Mouse (Mus musculus) adrenal gland, postnatal 25 days (tissue): ENCODE measurements at regions not wholly inside any gene's neighbourhood (a gene's known extent, or its start where the extent isn't known, plus 50 kb on each side); places are given as distances from the start of the nearest gene placed in this dataset.
"Not testable (repeated sequence)": the region's sequence is repeated elsewhere in the genome, so short reads cannot be mapped to it uniquely, and the experiment has no call there.

Experiments used
- DNase-seq: peaks from one replicate; pipeline ENCODE4 v3.0.0; 2021; ENCODE audit warnings: mixed read lengths

DNA sequence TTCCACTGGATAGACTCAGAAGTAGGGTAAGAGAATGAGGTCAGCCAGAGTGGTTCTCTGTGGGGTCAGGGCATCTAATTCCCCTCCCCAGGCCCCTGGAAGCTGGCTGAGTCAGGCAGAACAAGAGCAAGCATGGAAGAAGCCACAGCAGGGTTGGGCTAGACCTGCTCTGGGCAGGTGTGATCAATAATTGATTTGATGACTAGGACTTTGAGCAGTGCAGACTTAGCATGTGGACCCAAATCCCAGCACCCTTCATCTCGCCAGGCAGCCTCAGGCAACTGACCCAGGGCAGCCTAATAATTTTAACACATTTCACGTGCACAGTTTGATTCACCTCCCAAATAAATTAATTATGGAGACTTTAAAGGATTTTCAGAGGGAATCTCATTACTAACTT is 67.2 kb downstream of the Qdpr start:
- no peak for DNase-seq

- DNase-seq: no peak
These were observed 71.5 kb downstream of the Qdpr start for GRCm38 (mm10) chr5:45378486-45378885.

DNA sequence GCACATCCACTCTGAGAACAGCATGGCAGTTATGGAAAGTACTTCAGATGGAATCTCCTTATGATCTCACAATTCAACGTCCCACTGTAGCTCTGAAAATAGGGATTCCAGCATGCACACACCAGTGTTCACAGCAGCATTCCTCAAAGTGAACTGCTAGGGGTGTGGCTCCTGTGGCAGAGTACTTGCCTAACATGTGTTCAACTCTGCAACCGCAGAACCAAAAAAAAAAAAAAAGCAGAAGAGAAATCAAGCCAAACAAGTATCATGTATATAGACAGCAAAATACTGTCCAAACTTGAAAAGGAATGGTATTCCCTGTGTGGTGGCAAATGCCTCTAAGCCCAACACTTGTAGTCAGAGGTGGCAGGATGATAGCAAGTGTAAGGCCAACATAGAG is 77.0 kb downstream of the Qdpr start:
- no peak for DNase-seq

DNA sequence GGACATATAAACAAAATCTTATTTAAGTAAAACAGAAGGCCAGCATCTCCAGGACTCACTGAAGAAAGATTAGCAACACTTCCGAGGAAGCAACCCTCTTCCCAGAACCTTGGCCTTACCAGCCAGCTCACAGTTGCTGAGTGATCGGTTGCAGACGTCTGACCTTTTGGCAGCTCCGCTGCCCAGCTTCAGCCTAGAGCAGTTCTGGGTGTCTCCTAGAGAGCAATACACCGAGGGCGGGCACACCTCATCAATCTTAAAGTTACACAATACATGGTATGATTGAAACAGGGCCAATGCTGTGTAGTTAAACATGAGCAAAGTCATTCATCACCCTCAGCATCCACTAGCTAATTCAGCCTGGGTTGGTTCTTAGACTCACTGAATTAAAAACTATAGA is 81.6 kb downstream of the Qdpr start:
- DNase-seq: peak; percentile 12

- no peak for DNase-seq
These were observed 89.8 kb downstream of the Qdpr start for GRCm38 (mm10) chr5:45360189-45360588.

DNA sequence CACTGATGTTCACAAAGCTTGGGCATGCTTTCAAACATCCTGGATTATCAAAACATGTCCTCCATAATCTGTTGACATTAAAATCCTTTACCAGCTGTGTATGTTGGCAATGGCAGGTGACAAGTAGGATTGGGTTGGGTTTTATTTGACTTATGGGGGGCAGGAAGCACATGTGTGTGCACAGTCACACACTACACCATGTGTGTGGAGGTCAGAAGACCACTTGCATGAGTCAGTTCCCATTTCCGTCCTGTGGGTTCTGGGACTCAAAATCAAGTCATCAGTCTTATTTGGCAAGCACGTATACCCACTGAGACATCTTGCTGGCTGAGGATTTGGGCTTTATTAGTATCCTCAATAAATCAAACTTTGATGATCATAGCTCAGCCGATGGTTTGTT is 109.6 kb downstream of the Qdpr start:
- DNase-seq: no peak

GRCm38 (mm10) chr5:45336801-45337200 is 113.2 kb downstream of the Qdpr start:
- no peak for DNase-seq

- DNase-seq: not testable (repeated sequence)
These were observed 125.6 kb downstream of the Qdpr start for GRCm38 (mm10) chr5:45324468-45324867.

DNA sequence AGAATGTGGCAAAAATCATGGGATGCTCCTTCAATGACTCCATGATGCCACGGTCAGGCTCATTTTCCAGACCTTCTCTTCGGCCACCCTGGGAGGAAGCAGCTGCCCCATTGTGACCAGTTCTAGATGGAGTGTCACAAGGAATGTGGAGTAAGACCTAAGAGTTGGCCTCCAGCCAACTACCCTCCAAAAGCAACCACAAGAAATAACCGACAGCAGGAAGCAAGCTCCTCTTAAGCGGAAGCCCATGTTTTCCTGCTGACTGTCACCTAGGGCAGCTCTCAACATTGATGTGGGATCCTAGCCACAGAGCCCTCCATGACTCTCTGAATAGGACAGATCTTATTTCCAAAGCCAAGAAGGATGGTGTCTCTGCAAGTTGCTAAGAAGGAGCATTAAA is 126.5 kb downstream of the Qdpr start:
- DNase-seq: peak; percentile 5

DNA sequence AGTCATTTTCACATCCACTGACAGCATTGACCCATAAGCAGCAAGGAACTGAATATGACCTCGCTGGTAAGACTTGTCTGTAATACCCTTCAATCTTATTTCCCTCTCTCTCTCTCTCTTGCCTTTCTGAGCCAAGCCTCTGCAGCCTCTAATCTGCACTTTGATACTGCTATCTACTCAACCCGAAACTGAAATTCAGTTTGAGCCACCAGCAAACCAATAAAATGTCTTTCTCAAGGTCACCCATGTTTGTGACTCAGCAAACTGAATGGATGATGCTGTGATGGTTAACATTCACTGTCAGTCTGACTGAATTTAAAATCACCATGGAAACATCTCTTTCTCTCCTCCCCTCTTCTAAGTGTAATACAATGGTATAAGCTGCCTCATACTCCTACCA is 132.0 kb downstream of the Qdpr start:
- no peak for DNase-seq

DNA sequence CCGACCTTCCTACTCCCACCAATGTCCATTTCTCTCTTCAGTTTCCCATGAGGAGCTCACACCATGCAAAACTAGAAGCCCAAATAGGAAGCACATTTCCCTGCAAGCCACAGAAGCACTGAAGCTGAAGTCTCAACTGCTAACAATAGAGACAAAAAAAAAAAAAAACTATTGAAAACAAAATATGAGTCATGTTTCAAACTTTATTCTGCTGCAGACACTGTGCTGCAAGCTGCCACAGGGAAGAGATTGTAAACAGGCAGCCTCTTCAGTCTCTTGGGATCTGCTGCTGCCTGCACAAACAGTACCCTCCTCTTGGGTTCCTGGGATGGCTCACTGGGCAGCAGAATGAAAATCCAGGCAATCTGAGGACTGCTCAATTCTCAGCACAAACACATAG is 148.9 kb downstream of the Qdpr start:
- DNase-seq: no peak

DNA sequence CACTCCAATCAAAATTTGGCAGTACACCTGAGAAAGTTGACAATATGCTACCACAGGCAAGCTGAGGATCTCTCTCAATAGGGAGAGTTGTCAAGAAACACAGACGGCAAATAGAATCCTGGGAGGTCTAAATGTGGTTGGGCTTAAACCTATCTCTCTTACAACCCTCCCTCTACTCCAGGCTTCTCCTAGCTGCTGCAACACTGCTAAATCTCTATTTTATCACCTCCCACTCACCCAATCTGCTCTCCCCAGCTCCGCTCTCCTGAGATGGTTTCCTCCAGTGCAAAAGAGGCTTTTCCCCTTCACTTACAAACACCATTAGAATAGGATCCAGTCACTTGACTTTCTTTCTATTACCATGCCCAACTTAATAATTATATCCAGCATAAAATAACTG is 151.2 kb downstream of the Qdpr start:
- no peak for DNase-seq

GRCm38 (mm10) chr5:45295134-45295533 is 154.9 kb downstream of the Qdpr start:
- DNase-seq: no peak

GRCm38 (mm10) chr5:45292833-45293546 is 157.0 kb downstream of the Qdpr start:
- DNase-seq: no peak

- DNase-seq: peak; percentile 51
These were observed 157.7 kb downstream of the Qdpr start for GRCm38 (mm10) chr5:45292383-45292782.

GRCm38 (mm10) chr5:45291752-45292151 is 158.3 kb downstream of the Qdpr start:
- no peak for DNase-seq

DNA sequence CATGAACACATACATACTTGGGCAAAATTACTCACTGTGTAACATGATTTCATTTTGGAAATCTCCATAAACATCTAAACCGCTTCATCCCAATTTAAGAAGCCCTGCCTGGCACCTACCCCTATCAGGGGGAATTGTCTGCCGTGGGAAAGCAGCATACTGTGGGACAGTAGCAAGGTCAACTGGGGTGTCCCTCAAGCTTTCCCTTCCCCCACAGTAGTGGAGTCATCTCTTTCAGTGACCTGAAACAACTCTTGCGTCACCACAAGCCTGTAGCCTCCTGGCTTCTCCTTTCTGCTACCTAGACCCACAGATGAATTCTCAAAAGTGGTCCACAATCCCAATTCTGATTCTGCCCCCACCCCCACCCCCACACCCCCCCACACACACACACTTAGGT is 158.8 kb downstream of the Qdpr start:
- no peak for DNase-seq

GRCm38 (mm10) chr5:45286454-45286853 is 163.6 kb downstream of the Qdpr start:
- no peak for DNase-seq

GRCm38 (mm10) chr5:45284680-45285079 is 165.4 kb downstream of the Qdpr start:
- no peak for DNase-seq

GRCm38 (mm10) chr5:45283908-45284415 is 166.1 kb downstream of the Qdpr start:
- DNase-seq: no peak

DNA sequence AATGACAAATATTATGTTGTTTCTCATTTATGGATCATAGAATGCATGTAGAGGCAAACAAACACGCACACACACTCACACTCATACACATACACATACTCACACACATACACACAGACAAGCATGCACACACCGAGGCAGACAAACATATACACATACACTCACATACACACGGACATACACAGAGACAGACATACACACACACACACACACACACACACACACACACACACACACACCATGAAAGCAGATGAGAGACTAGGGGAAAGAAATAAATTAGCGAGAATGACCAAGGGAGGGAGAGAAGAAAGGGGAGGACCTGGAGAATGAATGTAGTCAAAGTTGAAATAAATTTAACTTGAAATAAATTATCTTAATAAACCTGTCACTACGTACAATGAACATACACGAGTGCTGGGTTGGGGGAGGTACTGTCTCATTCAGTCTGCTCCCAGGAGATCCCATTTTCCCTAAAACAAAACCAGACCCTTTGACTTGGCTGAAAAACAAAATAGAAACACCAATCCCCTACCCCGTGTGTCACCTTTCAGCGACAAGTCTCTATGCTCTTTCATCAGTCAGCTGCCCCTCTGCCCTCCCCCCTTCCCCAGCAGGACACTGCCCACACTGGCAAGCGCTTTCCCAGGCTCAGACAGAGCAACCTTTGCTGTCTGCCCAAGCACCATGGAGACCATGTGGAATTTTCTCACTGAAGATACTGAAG is 167.7 kb downstream of the Qdpr start:
- no peak for DNase-seq

DNA sequence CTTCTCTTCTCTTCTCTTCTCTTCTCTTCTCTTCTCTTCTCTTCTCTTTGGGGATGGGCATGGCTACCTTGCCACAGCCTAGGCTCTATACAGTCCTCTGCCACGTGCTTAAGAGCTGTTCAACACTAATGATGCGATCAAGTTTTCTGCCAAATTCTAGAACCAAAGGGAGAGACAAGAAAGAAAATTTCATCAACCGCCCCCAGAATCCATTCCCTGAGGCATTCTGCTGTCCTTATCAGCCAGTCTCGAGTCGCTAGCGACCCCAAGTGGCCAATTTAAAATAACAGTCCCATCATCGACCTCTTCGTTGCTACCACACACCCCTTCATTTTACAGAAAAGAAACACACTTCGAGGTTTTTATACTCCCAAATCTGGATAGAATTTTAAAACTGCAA is 171.5 kb downstream of the Qdpr start:
- DNase-seq: peak; percentile 72

DNA sequence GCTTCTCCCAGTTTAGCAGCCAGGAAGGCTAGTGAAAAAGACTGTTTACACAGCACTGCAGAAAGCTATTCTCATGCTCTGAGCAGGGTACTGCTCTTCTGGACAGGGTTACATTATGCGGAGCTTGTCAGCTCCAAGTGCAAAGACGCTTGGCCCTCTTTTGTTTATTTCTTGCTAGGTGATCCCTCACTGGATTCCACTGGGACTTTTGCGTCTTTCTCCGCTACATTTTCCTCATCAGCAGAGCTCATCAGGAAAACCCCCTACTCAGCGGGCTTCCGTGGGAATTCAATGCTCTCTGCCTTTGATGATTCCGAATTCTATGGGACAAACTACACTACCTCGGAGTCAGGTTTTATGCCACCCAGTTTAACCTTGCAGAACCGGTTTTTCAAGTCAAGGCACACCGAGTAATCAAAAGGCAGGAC is 172.0 kb downstream of the Qdpr start:
- no peak for DNase-seq

- no peak for DNase-seq
These were observed 179.4 kb downstream of the Qdpr start for GRCm38 (mm10) chr5:45270679-45271078.
